In genomic region chr3:78803176-78803575, GRCm38 (mm10) we compare ENCODE assay signal across 17 mouse cellular contexts.
DNase-seq lines count a peak whose midpoint lies in the region; ATAC-seq and TF ChIP-seq lines count a peak whose summit lies in the region.
"Had no signal": no experiment of that assay in that cellular context is flagged by ENCODE, and none has a peak within 500 bp of the region (broad histone marks: within the 10 kb centered on the region; RNA-seq: fewer than 3 reads in every experiment).

No protein-coding gene starts in this region.

- peak; percentile 7 for DNase-seq in cerebellum, adult 11-12 months
- peak; percentile 89 for DNase-seq in kidney, adult 2 months
- peak; percentile 12 for DNase-seq in adrenal gland, postnatal 25 days
- DNase-seq in kidney, postnatal 14 days, result peak; percentile 71
- DNase-seq in testis, postnatal 14 days (ENCODE audit: low spot score), result no peak
- DNase-seq in thymus, adult 2 months, result no peak
- DNase-seq: gastrocnemius, adult 2 months; layer of hippocampus, adult 9-11 months; right cerebral cortex, postnatal 4 days; thymus, postnatal 25 days had no signal

- H3K9me3 ChIP-seq in kidney, embryonic 16.5 days (ENCODE audit: low read length), result no peaks in the 10 kb centered on the region
- H3K9me3 ChIP-seq: forebrain, embryonic 15.5 days; heart, embryonic 12.5 days; intestine, embryonic 15.5 days; neural tube, embryonic 12.5 days had no signal

- no peaks in the 10 kb centered on the region for H3K4me1 ChIP-seq in kidney, adult 2 months (ENCODE audit: control insufficient read depth, insufficient read depth, low read length)
- H3K4me1 ChIP-seq in kidney, embryonic 16.5 days (ENCODE audit: insufficient read depth, low read length), result no peaks in the 10 kb centered on the region
- no peaks in the 10 kb centered on the region for H3K4me1 ChIP-seq in thymus, adult 2 months (replicated peaks; ENCODE audit: control insufficient read depth, insufficient read depth, low read length)
- H3K4me1 ChIP-seq: forebrain, embryonic 15.5 days; heart, embryonic 12.5 days; intestine, embryonic 15.5 days; neural tube, embryonic 12.5 days had no signal

- no peaks in the 10 kb centered on the region for H3K36me3 ChIP-seq in kidney, adult 2 months (ENCODE audit: control insufficient read depth, insufficient read depth, low read length)
- H3K36me3 ChIP-seq in kidney, embryonic 16.5 days (ENCODE audit: insufficient read depth, low read length), result no peaks in the 10 kb centered on the region
- H3K36me3 ChIP-seq in thymus, adult 2 months (ENCODE audit: control insufficient read depth, insufficient read depth, low read length), result no peaks in the 10 kb centered on the region
- H3K36me3 ChIP-seq: forebrain, embryonic 15.5 days; heart, embryonic 12.5 days; intestine, embryonic 15.5 days; neural tube, embryonic 12.5 days had no signal

- no peak overlapping the region for H3K27ac ChIP-seq in kidney, adult 2 months (ENCODE audit: insufficient read depth, low read depth, low read length)
- H3K27ac ChIP-seq in kidney, embryonic 16.5 days (ENCODE audit: low read length), result no peak overlapping the region
- no peak overlapping the region for H3K27ac ChIP-seq in thymus, adult 2 months (ENCODE audit: control insufficient read depth, insufficient read depth, low read length)
- H3K27ac ChIP-seq: forebrain, embryonic 15.5 days; gastrocnemius, adult 2 months; intestine, embryonic 15.5 days; neural tube, embryonic 12.5 days had no signal

- WGBS in kidney, adult 2 months, result 45% methylated on average over 2 of the region's 2 CpGs
- 77% methylated on average over 2 of the region's 2 CpGs for WGBS in kidney, embryonic 16.5 days
- WGBS in thymus, adult 2 months, result 80% methylated on average over 2 of the region's 2 CpGs

- no peak for ATAC-seq in cerebellum, adult (ENCODE audit: insufficient number of reproducible peaks, low FRiP score, low TSS enrichment)
- ATAC-seq in kidney, embryonic 16.5 days (ENCODE audit: low FRiP score, low TSS enrichment), result no peak
- ATAC-seq: forebrain, embryonic 15.5 days; intestine, embryonic 15.5 days; midbrain, embryonic 16.5 days had no signal

- H3K4me2 ChIP-seq in kidney, embryonic 16.5 days (replicated peaks; ENCODE audit: low read depth, low read length), result no peak overlapping the region
- H3K4me2 ChIP-seq: forebrain, embryonic 15.5 days; heart, embryonic 12.5 days; intestine, embryonic 15.5 days; neural tube, embryonic 12.5 days had no signal

- no peaks in the 10 kb centered on the region for H3K27me3 ChIP-seq in kidney, adult 2 months (replicated peaks; ENCODE audit: control insufficient read depth, insufficient read depth, low read length)
- H3K27me3 ChIP-seq in kidney, embryonic 16.5 days (ENCODE audit: insufficient read depth, low read length), result no peaks in the 10 kb centered on the region
- H3K27me3 ChIP-seq in thymus, adult 2 months (ENCODE audit: control insufficient read depth, insufficient read depth, low read length), result no peaks in the 10 kb centered on the region
- H3K27me3 ChIP-seq: forebrain, embryonic 15.5 days; heart, embryonic 12.5 days; intestine, embryonic 15.5 days; neural tube, embryonic 12.5 days had no signal

- no peak overlapping the region for H3K4me3 ChIP-seq in kidney, adult 2 months (ENCODE audit: insufficient read depth, low read depth, low read length)
- H3K4me3 ChIP-seq in kidney, embryonic 16.5 days (ENCODE audit: low read length), result no peak overlapping the region
- no peak overlapping the region for H3K4me3 ChIP-seq in thymus, adult 2 months (ENCODE audit: control insufficient read depth, insufficient read depth, low read length)
- H3K4me3 ChIP-seq: forebrain, embryonic 15.5 days; gastrocnemius, adult 2 months; heart, embryonic 12.5 days; intestine, embryonic 15.5 days; neural tube, embryonic 12.5 days had no signal

- TF ChIP-seq POLR2A in kidney, adult 2 months (IDR thresholded peaks at IDR 0.05; ENCODE audit: low read depth, low read length), result no peak
- TF ChIP-seq POLR2A in thymus, adult 2 months (IDR thresholded peaks at IDR 0.05; ENCODE audit: control insufficient read depth, extremely low read depth, insufficient read depth, low read length, poor library complexity), result no peak

- no peak overlapping the region for H3K9ac ChIP-seq in kidney, embryonic 16.5 days (replicated peaks; ENCODE audit: low read length)
- H3K9ac ChIP-seq: forebrain, embryonic 15.5 days; heart, embryonic 12.5 days; intestine, embryonic 15.5 days; neural tube, embryonic 12.5 days had no signal

- TF ChIP-seq CTCF in kidney, adult 2 months (conservative IDR thresholded peaks at IDR 0.05; ENCODE audit: insufficient read depth, insufficient read length, low read depth, low read length), result no peak
- no peak for TF ChIP-seq CTCF in thymus, adult 2 months (IDR thresholded peaks at IDR 0.05; ENCODE audit: borderline replicate concordance, control insufficient read depth, extremely low read depth, insufficient read depth, low read length, poor library complexity)

Comparison
In these comparisons a context has a peak if more than half of its experiments do, and no peak if none do; other contexts are left out.
1. DNase-seq: peak in cerebellum, adult 11-12 months (single experiment), kidney, adult 2 months (single experiment), adrenal gland, postnatal 25 days (single experiment) and kidney, postnatal 14 days (single experiment); none in testis, postnatal 14 days (single experiment) and thymus, adult 2 months (single experiment).